Mouse (Mus musculus) heart, postnatal 4 days (tissue): ENCODE results near the gene Gm28048. TPM values are rescaled to one million over a fixed set of nuclear protein-coding genes. Genes with fewer than 3 reads are reported as not detected.

ENCODE experiments used
- DNase-seq: peaks from one replicate; pipeline ENCODE4 v3.0.0; 2021
- total RNA-seq, 2 experiments: library from RNA; stranded (reverse); gene quantifications; 2 replicates each; pipeline ENCODE4 v1.2.3; 2021

Gene Gm28048
- total RNA-seq, 2 experiments from 2014 or later: 7.6 to 8.1 TPM

DNA sequence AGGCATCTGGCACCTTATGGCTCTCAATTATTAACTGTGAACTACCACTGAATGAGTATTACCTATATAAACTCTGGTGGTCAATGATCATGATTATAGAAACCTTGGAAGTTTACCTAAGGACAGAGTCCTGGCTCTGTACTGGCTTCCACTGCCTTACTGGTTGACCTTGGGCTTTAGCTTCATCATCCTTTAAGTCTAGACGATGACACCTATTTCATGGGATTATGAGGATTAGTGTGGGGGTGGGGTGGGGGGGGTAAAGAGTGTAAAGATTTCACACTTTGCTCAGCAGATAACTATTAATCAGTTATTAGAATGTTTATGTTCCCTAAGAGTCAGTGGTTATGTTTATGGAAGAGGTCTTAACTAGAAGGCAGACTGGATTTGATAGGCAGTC lies 7.9 kb upstream of the Gm28048 start:
- DNase-seq: no peak

DNA sequence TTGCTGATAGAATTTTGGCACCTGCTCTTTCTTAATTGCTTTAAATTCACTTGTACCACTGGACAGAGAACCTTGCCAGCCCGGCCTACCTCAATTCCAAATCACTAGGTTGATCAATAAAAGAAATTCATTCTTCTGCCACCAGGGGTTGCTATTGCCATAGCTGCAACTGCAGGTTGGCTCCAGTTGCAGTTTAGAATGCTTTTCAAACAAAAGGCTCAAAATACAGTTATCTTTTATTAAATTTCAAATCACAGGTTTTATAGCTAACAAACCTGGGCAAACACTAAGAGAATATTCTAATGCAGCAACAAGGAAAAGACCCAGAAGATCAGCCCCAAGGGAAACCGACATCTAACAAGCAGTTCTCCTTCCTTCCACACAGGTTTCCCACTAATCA lies 5.5 kb upstream of the Gm28048 start:
- DNase-seq: peak; percentile 44

DNA sequence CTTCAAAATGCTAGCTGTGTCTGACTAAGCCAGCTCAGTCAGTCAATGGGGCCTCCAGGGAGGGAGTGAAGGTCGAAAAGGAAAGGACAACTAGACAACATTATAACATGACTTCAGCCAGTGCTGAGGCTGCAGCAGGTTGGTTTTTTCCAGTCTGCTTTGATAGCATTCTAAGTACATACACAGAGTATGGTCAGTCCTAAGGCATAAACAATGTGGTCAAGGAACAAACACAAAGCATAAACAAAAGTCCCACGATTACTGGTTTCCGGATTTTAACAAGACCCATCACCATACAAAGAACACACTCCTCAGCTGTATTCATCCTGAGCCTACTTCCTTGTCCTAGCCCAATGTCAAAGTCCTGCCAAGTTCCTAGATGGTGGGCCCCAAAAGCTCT lies 3.6 kb upstream of the Gm28048 start:
- no peak for DNase-seq

DNA sequence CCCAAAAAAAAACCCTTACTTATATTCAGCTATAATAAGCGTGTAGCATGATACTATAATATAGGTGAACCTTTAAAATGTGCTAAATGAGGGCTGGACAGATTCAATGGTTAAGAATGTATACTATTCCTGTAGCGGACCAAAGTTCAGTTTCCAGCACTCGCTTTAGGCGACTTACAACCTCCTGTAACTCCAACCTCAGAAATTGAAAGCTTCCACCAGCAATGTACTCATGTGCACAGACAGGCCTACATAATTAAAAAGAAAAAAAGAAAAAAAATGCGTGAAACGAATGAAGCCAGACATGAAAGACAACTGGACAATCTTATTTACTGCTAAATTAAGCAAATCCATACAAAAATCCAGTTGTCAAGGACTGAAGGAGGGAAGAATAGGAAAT lies 956 bp upstream of the Gm28048 start:
- no peak for DNase-seq

DNA sequence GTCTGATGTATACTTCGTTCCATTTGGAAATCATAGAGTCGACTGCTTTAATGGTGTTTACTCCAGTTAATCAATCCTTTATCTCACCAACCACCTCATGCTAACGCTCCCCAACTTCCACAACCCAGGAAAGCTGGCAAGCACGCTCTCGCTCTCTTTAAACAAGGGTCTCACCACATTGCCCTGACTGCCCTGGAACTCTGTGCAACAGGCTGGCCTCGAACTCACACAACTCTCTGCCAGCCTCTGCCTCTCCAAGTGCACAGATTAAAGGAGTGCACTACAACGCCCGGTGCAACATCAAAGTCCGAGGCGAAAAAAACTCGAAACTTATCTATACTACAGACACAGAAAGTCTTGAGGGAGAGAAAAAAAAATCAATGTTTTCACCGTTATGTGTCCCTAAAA lies 343 bp downstream of the Gm28048 start:
- DNase-seq: no peak

DNA sequence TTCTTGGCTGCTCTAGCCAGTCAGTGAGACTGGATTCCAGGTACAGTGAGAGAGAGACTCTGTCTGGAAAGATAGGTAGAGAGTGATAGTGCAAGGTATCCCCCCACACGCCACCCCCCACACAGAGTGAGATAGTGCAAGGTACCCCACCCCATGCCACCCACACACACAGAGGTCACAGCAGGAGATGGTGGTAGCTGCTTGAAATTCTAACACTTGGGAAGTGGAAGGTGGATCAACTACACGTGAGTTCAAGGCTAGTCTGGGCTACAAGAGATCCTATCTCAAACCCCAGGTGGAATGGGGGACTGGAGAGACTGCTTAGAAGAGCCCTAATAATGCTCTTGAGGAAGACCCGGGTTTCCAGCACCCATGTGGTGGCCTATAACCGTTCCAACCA lies 849 bp downstream of the Gm28048 start:
- no peak for DNase-seq

DNA sequence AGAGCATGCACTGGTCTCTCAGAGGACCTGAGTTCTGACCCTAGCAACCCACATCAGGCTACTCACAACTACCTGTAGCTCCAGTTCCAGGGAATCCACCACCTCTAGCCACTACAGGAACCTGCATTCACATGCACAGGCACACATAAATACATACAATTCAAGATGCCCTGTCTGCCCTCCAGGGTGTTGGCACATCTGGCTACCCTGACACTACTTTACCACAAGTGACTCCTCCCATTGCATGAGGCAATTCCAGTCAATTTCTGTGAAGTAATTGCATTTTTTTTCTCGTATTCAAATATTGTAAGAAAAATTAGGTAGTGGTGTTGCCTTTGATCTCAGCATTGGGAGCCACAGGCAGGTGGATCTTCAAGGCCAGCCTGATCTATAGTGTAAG lies 2.7 kb downstream of the Gm28048 start:
- no peak for DNase-seq

DNA sequence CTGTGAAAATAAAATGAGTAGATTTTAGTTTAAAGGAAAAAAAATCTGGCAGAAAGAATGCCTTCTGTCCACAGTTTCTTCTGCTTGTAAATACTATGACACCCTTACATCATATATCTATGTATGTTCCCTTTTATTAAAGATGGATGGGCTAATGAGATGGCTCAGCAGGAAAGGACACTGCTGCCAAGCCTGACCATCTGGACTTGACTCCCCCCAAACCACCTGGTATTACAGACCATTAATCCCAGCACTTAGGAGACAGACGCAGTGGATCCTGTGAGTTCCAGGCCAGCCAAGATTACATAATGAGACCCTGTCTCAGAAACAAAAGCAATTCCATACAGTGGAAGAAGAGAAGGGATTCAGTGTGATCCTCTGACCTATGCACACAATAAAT lies 3.2 kb downstream of the Gm28048 start:
- no peak for DNase-seq

DNA sequence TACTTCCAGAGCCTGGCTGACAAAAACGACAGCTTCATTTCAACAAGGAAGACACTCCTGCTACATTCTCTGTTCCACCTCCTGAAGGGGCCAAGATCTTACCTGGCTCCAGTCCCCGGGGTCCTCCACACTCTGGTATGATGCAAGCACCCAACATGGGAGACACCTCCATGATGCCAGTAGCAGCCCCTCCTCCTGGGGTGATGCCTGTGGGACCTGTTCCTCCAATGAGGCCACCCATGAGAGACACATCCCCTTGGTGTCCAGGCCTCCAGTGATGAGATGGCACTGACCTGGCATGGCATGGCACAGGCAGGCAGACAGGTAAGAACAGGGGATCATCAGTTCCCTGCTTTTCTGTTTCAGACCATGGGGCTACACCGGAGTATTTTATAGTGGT lies 3.7 kb downstream of the Gm28048 start:
- no peak for DNase-seq

DNA sequence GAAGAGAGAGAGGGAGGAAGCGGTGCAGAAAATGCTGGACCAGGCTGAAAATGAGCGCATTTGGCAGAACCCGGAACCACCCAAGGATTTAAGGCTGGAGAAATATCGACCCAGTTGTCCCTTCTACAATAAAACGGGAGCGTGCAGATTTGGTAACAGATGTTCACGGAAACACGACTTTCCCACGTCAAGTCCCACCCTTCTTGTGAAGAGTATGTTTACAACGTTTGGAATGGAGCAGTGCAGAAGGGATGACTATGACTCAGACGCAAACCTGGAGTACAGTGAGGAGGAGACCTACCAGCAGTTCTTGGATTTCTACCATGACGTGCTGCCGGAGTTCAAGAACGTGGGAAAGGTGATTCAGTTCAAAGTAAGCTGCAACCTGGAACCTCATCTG lies 8.3 kb downstream of the Gm28048 start:
- no peak for DNase-seq

DNA sequence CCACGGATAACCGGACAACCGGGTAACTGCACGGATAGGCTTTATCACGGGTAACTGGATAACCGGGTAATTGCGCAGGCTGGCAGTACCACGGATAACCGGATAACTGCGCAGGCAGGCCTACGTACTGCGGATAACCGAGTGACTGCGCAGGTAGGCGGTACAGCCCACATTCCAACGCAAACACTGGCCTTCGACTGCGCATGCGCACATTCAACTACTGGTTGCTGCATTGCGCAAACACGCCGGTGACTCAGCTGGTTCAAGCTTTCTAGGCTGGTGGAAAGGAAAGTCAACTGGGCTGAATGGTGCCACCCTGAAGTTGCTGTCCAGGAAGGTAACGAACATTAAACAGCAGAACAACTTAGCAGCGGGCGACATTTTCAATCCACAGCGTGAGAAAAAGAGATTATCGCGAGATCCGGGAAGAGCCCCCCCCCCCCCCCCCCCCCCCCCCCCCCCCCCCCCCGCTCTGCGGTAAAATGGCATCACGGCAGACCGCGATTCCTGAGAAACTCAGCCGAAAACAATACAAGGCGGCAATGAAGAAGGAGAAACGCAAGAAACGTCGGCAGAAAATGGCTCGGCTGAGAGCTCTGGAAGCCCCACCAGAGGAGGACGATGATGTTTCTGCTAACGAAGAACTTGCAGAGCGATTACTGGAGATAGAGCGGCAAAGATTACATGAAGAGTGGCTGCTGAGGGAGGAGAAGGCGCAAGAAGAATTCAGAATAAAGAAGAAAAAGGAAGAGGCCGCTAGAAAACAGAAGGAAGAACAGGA lies 9.0 kb downstream of the Gm28048 start:
- DNase-seq: peak; percentile 76

DNA sequence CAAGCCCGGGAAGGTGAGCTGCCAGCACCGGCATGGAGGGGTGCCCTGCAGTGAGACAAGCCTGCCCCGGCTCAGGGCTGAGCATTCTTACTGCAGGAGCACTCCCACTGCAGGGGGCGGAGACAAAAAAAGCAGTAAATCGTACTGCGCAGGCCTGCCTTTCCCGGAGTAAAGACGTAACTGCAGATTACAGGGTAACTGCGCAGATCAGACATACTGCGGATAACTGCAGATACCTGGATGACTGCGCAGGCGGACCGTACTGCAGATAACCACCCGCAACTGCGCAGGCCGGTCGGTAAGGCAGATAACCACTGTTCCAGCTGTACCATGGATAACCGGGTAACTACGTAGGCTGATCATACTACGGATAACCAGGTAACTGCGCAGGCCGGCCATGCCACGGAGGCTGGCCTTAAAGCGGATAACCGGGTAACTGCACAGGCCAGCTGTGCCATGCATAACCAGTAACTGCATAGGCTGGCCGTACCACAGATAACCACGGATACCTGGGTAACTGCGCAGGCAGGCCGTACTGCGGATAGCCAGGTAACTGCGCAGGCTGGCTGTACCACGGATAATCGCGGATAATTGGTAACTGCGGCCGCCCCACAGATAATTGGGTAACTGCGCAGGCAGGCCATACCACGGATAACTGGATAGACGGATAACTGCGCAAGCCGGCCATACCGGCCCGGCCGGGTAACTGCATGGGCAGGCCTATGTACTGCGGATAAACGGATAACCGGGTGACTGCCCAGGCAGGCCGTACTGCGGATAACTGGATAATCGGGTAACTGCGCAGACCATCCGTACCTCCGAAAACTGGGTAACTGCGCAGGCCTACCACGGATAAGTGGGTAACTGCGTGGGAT lies 9.8 kb downstream of the Gm28048 start, which contains the start of gene Zrsr1:
Gene Zrsr1 (plus strand): TSS at position 171 of the 875 bp plus-strand sequence.
- DNase-seq: peak; percentile 55

DNA sequence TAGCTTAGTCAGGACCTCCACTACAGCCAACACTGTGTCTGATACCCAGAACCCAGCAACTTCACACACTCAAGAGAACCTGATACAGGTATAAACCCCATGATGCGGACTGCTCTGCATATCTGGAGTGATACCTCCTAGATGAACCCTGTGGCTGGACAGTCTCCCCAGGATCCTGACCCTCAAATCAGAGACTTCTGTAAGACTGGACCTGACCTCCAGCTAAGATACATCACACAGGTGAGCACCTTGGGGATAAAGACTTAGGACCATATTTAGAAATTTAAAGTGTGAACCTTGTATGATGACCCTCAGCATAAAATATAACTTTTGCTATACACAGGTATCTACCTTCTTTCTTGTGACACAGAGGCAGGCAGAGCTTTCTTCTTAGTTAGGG lies 11.3 kb downstream of the Gm28048 start:
- DNase-seq: no peak

DNA sequence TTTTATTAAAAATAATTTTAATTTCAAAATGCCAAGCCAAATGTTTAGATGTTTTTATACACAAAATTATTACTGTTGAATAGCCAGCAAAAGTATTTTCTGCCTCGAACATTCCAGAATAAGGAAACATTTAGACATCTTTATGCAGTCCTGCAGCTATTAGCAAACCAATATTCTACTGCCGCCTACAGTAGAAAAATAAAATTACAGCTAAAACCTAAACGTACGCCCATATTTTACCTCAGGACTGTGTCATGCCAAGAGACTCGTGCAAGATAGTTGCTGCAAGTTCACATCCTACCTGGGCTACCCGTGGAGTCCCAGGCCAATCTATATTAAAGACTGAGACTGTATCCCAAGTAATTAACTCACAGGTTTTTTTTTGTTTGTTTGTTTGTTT lies 12.4 kb downstream of the Gm28048 start:
- no peak for DNase-seq

DNA sequence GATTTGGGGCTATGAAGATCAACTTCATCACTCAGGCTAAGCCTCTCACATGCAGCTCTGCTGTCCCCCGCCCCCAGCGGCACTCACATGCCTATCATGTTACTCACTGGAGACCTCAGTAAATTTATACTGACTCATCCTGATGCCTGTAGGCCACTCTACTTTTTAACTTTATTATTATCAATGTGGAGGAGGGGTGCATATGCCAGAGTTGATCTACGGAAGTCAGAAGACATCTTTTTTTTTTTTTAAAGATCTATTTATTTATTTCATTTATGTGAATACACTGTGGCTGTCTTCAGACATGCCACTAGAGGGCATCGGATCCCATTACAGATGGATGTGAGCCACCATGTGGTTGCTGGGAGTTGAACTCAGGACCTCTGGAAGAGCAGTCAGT lies 16.4 kb downstream of the Gm28048 start:
- no peak for DNase-seq

DNA sequence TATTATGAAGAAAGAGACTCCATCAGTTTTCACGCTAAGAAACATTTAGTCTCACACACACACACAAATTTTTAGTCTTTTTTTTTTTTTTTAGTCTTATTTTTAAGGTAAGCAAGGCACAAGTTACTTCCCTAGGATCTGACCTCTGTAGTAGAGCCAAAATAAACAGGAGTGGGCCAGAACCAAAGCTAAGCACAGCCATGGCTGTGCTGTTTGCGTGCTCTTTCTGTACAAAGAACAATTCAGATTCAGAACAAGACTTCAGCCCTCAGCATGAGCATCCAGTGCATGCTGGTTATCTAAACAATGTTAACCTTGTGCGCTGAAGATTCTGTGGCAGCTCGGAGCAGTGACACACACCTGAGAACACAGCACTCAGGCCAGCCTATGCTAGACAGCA lies 17.5 kb downstream of the Gm28048 start:
- no peak for DNase-seq

DNA sequence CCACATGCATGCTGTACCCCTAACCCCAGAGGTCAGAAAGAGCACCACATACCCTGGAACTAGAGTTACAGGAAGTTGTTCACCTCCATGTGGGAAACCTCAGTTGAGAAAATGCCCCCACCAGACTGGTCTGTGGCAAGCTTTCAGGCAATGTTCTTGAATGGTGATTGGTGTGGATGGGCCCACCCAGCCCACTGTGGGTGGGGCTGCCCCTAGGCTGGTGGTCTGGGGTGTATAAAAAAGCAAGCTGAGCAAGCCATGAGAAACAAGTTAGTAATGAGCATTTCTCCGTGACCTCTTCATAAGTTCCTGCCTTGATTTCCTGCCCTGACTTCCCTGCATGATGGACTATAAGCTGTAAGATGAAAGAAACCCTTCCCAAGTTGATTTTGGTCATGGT lies 19.8 kb downstream of the Gm28048 start:
- DNase-seq: no peak

DNA sequence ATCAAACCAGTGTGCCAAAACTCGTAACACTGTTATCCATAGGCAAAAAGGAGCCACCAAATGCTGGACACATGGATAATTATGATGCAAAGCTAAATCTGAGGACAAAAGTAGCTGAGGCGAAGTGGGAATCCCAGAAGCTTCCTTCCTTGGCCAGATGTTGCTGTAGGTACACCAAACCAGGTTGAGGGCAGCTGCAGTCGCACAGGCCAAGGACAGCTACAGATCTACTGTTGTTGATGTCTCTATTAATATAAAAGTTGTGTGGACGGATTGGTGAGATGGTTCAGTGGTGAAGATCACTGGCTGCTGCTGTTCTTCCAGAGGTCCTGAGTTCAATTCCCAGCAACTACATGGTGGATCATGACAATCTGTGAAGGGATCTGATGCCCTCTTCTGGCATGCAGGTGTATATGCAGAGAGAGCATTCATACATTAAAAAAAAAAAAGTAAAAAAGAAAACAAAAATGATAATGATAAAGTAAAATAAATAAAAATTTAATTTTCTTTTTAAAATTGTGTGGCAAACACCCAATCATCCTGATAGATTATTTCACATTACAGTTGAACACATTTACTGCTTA lies 24.0 kb downstream of the Gm28048 start:
- no peak for DNase-seq

DNA sequence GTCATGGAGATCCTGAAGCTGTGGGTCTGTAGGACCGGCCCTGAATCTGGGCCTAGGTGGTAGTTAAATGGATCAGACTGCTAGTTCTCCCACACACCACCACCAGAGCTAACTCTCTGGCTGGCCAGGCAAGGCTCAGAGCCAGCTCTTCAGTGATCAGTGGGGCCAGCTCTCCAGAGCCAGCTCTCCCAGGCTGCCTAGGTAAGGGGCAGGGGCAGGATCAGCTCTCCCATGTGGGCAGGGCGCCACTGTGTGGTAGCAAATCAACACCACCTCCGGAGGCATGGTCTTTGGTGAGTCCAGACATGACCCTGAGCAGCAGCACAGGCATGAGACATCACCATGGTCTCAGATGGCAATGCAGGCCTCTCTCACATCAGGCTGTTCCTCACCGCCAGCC lies 25.1 kb downstream of the Gm28048 start:
- peak; percentile 74 for DNase-seq

DNA sequence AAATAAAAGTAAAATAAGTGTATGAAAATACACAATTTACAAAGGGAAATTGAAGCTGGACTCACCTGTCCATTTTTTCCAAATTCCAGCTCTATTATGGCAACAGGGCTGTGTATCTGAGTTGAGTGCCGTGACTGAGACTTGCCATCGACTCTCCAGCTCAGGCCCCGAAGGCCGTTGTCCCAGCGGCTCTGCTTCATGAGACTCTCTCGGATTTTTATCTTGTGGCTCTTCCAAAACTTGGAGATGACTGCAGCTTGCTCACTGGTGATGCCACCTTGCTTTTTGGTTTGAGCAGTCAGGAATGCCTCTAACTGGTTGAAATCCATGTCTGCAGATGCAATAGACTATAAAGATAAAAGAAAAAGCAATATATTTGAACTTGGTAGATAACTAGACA lies 25.5 kb downstream of the Gm28048 start:
- no peak for DNase-seq

DNA sequence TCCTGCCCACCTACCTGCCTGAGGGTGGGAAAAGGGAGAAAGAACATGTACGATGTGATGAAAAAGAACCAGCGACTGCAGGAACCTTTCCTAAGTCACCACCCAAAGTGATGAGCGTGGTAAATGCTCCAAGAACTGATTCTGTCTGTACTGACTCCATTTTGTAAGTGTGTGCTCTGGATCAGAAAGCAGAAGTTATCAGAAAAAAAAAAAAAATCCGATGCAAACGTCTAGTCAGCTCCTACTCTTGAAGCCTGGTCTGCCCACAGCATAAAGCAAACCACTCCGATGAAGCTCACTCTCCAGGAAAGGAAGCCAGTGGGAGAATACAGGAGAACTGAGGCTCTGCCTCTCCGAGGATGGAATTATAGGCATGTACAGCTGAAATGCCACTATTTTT lies 29.2 kb downstream of the Gm28048 start:
- no peak for DNase-seq

DNA sequence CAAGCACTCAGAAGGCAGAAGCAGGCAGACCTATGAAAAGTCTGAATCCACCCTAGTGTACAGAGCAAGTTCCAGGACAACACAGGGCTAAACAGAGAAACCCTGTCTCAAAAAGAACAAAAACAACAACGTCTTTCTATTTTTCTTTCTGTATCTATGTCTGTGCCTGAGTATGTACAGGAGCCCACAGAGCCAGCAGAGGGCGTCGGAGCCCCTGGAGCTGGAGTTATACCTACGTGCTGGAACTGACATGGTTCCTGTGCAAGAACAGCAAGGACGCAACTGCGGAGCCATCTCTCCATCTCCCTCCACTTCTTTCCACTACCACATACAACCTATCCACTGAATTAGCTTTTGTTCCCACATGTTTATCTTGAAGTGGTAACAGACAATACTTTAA lies 31.8 kb downstream of the Gm28048 start:
- DNase-seq: no peak

DNA sequence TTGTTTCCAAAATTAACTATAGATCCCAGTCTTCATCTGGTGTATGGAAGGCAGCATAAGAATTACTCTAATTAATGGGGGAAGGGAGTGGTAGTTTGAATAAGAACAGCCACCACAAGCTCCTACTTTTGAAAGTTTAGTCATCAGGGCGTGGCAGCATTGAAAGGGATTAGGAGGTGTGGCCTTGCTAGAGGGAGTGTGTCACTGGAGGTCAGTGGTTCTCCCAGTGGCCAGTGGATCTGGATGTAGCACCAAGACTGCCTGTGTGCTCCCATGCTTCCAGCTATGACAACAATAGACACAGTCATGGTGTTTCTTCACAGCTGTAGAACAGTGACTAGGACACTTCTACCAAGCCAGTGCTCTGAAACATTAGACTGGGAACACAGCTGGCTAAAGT lies 32.8 kb downstream of the Gm28048 start:
- DNase-seq: no peak

DNA sequence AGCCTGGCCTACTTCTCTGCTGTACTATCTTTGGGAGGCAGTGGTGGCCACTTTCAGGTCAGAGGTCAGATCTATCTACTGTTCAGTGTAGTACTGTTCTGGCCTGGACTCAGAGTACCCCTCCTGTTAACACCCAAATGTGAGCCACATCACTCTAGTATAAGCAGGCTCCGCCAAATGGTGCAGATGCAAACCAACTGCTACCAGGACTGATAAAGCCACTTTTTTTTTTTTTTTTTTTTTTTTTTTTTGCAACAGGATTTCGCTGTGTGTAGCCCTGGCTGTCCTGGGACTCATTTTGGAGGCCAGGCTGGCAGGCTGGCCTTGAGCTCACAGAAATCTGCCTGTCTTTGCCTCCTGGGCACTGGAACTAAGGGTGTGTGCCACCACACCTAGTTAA lies 42.9 kb downstream of the Gm28048 start:
- no peak for DNase-seq
